Mouse (Mus musculus): ENCODE measurements around the gene Scamp1.

The Scamp1 gene

DNA sequence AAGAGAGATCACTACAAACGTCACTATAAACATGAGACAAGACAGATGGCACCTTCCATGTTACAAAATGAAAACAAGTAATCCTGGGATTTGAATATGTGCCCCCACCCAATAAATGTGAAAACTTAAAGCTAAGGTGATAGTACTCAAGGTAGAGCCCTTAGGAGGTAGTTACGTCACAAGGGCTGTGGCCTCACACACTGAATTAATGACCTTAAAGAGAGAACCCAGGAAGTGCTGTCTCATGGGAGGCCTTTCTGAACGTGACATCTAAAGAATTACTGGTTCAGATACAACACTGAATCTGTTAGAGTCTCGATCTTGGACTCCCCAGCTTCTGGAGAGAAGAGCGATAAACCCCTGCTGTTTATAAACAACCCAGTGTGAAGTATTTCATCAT is 6.2 kb downstream of the Scamp1 start:
- DNase-seq (ENCODE audit: low spot score in 2 of 2) = no peak

DNA sequence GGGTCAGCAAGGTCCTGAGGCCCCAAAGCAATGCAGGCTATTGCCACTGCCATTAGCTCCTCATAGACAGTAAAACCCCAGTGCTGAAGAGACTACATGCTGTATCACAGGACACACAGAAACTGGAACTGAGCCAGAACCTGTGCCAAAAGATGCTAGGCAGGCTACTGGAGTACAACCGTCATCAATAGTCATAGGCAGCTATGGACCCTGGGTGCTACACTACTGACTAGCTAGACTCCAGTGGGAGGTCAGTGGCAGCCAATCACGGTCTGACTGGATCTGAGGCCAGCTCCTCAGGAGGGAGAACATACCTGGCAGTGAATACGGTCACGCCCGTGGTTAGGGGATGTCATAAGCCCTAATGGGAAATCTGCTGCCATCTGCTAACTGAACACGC is 14.4 kb downstream of the Scamp1 start:
- DNase-seq (ENCODE audit: low spot score in 2 of 2) = no peak

GRCm38 (mm10) chr13:94268201-94268600 is 17.5 kb downstream of the Scamp1 start:
- no peak for DNase-seq (ENCODE audit: low spot score in 2 of 2)

DNA sequence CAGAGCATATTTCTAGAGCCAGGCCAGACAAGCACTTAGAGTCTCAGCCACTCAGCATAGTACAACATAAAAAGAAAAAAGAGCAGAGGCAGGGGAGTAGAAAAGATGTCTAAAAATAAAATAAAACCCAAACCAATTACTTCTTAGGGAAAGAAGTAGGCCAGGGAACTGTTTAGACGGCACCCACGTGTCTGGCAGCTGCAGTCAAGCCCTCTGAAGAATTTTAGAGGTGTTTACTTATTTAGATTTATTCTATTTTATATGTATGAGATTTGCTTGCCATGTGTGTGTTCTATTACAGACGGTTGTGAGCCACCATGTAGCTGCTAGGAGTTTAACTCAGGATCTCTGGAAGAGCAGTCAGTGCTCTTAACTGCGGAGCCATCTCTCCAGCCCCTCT is 18.5 kb downstream of the Scamp1 start:
- no peak for DNase-seq (ENCODE audit: low spot score in 2 of 2)

GRCm38 (mm10) chr13:94266530-94266929 is 19.1 kb downstream of the Scamp1 start:
- DNase-seq (ENCODE audit: low spot score in 2 of 2) = no peak

GRCm38 (mm10) chr13:94265291-94265690 is 20.4 kb downstream of the Scamp1 start:
- DNase-seq (ENCODE audit: low spot score in 2 of 2) = no peak

- peak in 1 of 2 experiments; percentile 21 for DNase-seq (ENCODE audit: low spot score in 2 of 2)
Measured at GRCm38 (mm10) chr13:94263943-94264342, 21.7 kb downstream of the Scamp1 start.

DNA sequence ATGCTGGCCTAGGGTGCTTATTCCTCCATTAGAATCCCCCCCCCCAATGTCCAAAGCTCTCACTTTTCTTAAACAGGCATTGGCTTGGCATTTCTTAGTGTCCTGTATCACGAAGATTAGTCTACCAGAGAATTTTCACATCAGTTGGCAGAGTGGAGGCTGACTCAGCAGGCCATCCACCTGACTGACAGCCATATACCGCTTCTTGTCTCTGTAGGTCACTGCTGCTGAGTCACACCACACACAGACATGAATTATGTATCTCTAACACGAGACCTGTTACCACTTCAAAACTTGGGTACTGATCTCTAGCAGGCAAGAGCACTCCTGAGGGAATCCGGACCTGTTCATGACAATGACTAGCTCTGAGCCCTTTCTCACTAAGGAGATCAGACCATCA is 23.1 kb downstream of the Scamp1 start:
- DNase-seq (ENCODE audit: low spot score in 2 of 2) = no peak

- no peak for DNase-seq (ENCODE audit: low spot score in 2 of 2)
Measured at GRCm38 (mm10) chr13:94261624-94262023, 24.0 kb downstream of the Scamp1 start.

- DNase-seq (ENCODE audit: low spot score in 2 of 2) = peak; percentile 48 to 53
Measured at GRCm38 (mm10) chr13:94260961-94261360, 24.7 kb downstream of the Scamp1 start.

DNA sequence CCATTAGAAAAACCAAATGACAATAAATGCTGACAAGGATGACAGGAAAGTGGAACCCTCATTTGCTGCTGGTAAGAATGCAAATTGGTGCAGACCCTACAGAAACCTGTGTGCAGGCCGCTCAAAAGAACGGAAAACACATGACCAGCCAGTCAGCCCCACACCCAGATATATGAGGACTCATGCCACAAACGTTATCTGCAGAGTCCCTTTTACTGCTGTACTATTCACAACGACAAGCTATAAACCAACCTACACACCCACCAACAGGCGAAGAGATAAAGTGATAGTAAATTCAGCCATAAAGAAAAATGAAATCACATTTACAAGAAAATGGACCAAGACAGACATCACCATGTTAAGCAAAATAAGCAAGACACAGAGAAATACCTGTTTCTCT is 26.4 kb downstream of the Scamp1 start:
- no peak for DNase-seq (ENCODE audit: low spot score in 2 of 2)

- DNase-seq (ENCODE audit: low spot score in 2 of 2) = no peak
Measured at GRCm38 (mm10) chr13:94258530-94258929, 27.1 kb downstream of the Scamp1 start.

GRCm38 (mm10) chr13:94257711-94258110 is 27.9 kb downstream of the Scamp1 start:
- no peak for DNase-seq (ENCODE audit: low spot score in 2 of 2)

DNA sequence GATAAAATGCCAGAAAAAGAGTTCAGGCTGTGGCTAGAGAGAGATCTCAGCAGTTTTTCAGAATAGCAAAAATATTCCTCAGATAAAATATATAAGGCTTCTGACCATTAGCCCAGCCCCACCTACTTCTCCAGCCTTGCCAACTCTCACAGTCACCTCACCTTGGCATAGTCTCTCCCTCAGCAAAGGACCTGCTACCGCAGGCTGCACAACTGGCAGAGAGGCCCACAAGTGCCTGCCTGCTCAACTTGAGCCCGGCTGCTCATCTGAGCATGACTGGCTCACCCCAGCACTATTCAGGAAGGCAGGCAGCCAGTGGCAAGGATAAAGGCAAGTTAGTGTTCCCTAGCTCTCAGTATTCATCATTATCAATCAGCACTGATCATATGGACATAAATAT is 30.5 kb downstream of the Scamp1 start:
- DNase-seq (ENCODE audit: low spot score in 2 of 2) = no peak

DNA sequence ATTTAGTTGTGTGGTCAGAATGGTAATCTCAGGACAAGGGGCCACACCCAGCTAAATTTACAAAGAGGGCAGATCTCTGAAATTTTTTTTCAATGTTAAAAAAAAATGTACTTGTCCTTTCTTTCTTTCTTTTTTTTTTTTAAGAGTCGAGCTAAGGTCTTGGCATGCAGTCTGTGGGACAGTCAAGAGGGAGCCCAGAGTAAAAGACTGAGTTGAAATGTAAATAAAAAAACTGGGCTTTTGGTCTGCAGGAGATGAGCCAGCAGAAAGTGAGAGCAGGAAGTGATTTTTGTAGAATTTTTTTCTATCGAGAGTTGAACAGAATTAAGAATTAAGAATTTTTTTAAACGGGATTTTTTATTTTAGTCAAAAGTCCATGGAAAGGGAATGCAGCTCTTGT is 31.4 kb downstream of the Scamp1 start:
- no peak for DNase-seq (ENCODE audit: low spot score in 2 of 2)

GRCm38 (mm10) chr13:94253052-94253451 is 32.6 kb downstream of the Scamp1 start:
- DNase-seq (ENCODE audit: low spot score in 2 of 2) = no peak

- no peak for DNase-seq (ENCODE audit: low spot score in 2 of 2)
Measured at GRCm38 (mm10) chr13:94250761-94251160, 34.9 kb downstream of the Scamp1 start.

GRCm38 (mm10) chr13:94250188-94250587 is 35.5 kb downstream of the Scamp1 start:
- DNase-seq (ENCODE audit: low spot score in 2 of 2) = no peak

GRCm38 (mm10) chr13:94242897-94243296 is 42.8 kb downstream of the Scamp1 start:
- no peak for DNase-seq (ENCODE audit: low spot score in 2 of 2)

GRCm38 (mm10) chr13:94241892-94242524 is 43.6 kb downstream of the Scamp1 start:
- no peak for DNase-seq (ENCODE audit: low spot score in 2 of 2)

DNA sequence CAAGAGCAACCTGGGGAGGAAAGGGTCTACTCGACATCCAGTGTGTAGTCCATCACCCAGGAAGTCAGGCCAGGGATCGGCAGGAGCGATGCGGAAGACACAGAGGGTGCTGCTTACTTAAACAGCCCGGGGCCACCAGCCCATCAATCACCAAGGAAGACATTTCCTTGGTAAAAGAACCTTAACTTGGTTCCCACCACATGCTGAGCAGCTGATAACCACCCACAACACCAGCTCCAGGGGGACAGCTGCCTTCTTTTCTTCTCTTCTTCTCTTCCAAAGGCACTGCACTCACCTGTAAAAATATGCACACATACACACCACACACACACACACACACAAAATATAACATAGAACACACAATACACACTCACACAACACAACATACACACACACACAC is 44.8 kb downstream of the Scamp1 start:
- DNase-seq (ENCODE audit: low spot score in 2 of 2) = no peak

DNA sequence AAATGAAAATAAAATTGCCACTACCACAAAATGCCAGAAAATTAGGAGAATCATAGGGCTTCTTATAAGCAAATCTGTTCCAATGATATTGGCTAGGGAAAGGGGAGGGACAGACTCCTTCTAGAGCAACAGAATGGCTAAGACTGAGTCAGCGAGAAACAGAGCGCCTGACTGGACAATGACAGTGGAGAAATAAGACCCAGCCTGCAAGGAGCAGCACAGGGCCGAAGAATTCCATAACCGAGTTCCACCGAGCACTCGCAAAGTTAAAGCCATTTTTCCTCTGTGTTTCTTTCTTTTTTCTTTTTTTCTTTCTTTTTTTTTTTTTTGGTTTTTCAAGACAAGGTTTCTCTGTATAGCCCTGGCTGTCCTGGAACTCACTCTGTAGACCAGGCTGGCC is 45.5 kb downstream of the Scamp1 start:
- DNase-seq (ENCODE audit: low spot score in 2 of 2) = no peak

- no peak for DNase-seq (ENCODE audit: low spot score in 2 of 2)
Measured at GRCm38 (mm10) chr13:94239488-94239887, 46.2 kb downstream of the Scamp1 start.

- DNase-seq (ENCODE audit: low spot score in 2 of 2) = no peak
Measured at GRCm38 (mm10) chr13:94231871-94232270, 53.8 kb downstream of the Scamp1 start.
